Mouse (Mus musculus) bone marrow, adult 2 months (tissue): ENCODE data around the gene Gmps.

ENCODE experiments used
- CTCF ChIP-seq: fragments of 200-500 bp; IDR thresholded peaks from 2 replicates; pipeline ENCODE4 v1.5.1; 2011; ENCODE audit warnings: low read length, control low read depth; ENCODE audit not compliant: control insufficient read depth, insufficient read depth
- POLR2A ChIP-seq: fragments of 200-500 bp; IDR thresholded peaks from 2 replicates; pipeline ENCODE4 v1.6.1; 2011; ENCODE audit warnings: low read depth, mild to moderate bottlenecking, control low read depth, low read length, borderline replicate concordance; ENCODE audit not compliant: control insufficient read depth

DNA sequence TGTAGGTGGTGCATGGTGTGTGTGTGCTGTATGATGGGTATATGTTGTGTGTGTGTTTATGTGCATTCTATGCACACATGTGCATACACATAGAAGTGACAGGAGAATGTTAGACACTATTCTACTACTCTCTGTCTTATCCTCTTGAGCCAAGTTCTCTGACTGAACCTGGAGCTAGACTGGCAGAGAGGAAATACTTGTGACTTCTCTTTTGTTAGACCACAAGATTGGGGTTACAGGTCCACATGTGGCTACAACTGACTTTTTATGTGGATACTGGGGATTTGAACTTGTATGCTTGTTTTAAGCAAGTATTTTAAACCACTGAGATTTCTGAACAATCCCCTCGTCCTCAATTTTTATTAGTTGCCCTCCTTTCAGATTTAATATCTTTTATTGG, 10.8 kb downstream of the Gmps start:
- no peak for TF ChIP-seq CTCF
- no peak for TF ChIP-seq POLR2A
